Mouse (Mus musculus) forebrain, embryonic 13.5 days (tissue): ENCODE data around the gene Snrpd2. TPM values are rescaled to one million over a fixed set of nuclear protein-coding genes. Genes with fewer than 3 reads are reported as not detected.

Experiments
- ATAC-seq: fragments of 200-750 bp; cut with Nextera tagmentation; 2 replicates; pipeline ENCODE4 v1.8.0; 2017
- H3K27ac ChIP-seq: fragments of 300-500 bp; sonication (generic); 2 replicates; pipeline ENCODE4 v1.5.1; 2015; ENCODE audit warnings: inconsistent platforms, mild to moderate bottlenecking, moderate library complexity
- H3K27me3 ChIP-seq: fragments of 300-500 bp; sonication (generic); 2 replicates; pipeline ENCODE4 v1.6.1; 2015; ENCODE audit warnings: mild to moderate bottlenecking, inconsistent platforms
- H3K36me3 ChIP-seq: fragments of 300-500 bp; sonication (generic); 2 replicates; pipeline ENCODE4 v1.6.1; 2015; ENCODE audit warnings: mild to moderate bottlenecking, inconsistent platforms; ENCODE audit not compliant: poor library complexity, severe bottlenecking
- H3K4me1 ChIP-seq: fragments of 300-500 bp; sonication (generic); 2 replicates; pipeline ENCODE4 v1.6.1; 2015; ENCODE audit warnings: inconsistent platforms
- H3K4me2 ChIP-seq: fragments of 300-500 bp; sonication (generic); 2 replicates; pipeline ENCODE4 v1.6.1; 2015; ENCODE audit warnings: inconsistent platforms, mild to moderate bottlenecking, moderate library complexity
- H3K4me3 ChIP-seq: fragments of 300-500 bp; sonication (generic); 2 replicates; pipeline ENCODE4 v1.5.1; 2015; ENCODE audit warnings: mild to moderate bottlenecking, inconsistent platforms
- H3K9ac ChIP-seq: fragments of 300-500 bp; sonication (generic); 2 replicates; pipeline ENCODE4 v1.6.1; 2015; ENCODE audit warnings: mild to moderate bottlenecking, inconsistent platforms
- H3K9me3 ChIP-seq: fragments of 300-500 bp; sonication (generic); replicated peaks from 2 replicates; pipeline ENCODE4 v1.6.1; 2016; ENCODE audit warnings: inconsistent platforms
- WGBS: fragments of 180-500 bp; shearing (Covaris S2); methylation state at CpG from one replicate; pipeline ENCODE4 v1.1.7; 2015; 5-methylcytosine and 5-hydroxymethylcytosine counted together
- polyA plus RNA-seq: library from polyadenylated mRNA; unstranded; fragments of >200 nt; fragmentation: Nextera tagmentation; extraction: Ambion mirVana; gene quantifications from 2 replicates; pipeline ENCODE4 v1.2.1, GENCODE M21; 2015

Snrpd2 gene
- polyA plus RNA-seq = 159 and 164 TPM in 2 replicates

DNA sequence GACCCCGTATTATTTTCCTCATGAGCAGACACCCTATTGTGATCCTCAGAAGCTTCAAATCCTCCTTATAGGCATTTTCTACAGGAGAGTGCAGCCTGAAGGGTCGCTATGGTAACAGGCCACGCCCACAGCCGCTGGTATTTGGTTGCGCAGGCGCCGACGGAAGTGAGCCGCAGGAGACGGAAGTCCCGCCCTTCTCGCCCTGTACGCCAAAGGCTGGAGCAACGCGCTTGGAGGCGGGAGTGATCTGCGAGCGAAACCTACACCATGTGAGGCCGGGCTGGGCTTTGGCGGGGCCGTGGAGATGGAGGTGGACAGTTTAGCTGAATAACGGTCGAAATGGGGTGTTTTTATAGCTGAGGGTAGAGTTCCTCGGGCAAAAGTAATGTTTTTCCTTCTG is at the start of gene Snrpd2:
TSS of gene Snrpd2 (plus strand) at position 97 of the 400 bp plus-strand sequence.
- H3K9me3 ChIP-seq = no peaks in the 10 kb centered on the region
- peaks cover 31% of the 10 kb centered on the region for H3K4me1 ChIP-seq
- peak within 1 kb of the TSS; percentile 70 for H3K4me3 ChIP-seq
- peak within 1 kb of the TSS; percentile 86 for H3K4me2 ChIP-seq
- H3K36me3 ChIP-seq = peaks cover 35% of the 10 kb centered on the region
- no peaks in the 10 kb centered on the region for H3K27me3 ChIP-seq
- ATAC-seq = peak; percentile 92
- peak within 1 kb of the TSS; percentile 84 for H3K9ac ChIP-seq
- peak within 1 kb of the TSS; percentile 86 for H3K27ac ChIP-seq
- WGBS = under 1% methylated on average over 24 of the region's 24 CpGs

DNA sequence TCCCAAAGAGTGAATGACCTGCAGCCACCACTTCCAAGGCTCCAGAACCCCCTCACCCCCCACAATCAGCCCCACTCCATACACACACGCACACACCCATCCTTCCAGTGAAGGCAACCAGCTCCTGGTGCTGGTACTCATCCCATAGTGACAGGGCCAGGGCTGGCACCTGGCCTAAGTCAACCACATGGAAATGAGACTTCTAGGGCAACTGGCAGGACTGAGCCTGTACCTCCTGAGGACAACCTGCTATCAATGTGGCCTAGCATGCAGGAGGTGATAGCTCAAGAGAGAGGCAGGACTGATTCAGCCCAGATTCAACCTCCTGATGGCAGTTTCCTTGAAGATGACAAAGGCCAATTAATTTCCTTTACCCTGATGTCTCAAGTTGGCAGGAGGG is 49.2 kb upstream of the Snrpd2 start:
- WGBS = 91% methylated on average over 1 of the region's 1 CpGs
- no peak for ATAC-seq

DNA sequence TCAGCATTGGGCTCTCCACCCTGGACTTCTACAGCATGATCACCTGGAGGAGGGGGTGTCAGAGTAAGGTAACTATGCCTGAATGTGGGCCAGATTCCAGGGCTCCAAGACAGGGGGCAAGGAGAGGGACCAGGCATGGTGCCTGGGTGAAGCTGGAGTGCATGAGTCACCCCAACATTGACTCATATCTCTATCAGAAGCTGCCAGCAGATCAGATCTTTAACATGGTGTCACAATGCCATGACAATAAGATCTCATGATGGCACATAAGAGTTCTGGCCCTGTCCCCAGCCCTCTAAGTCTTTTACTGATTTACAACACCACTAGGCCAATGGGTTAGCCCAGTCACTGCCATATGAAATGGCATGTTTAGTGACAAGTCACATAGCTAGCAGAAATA is 45.8 kb upstream of the Snrpd2 start:
- no peak for ATAC-seq
- H3K9me3 ChIP-seq = no peaks in the 10 kb centered on the region
- no peak overlapping the region for H3K9ac ChIP-seq

More for the DNA sequence above, 49.2 kb upstream of the Snrpd2 start:
- no peak overlapping the region for H3K27ac ChIP-seq
- no peaks in the 10 kb centered on the region for H3K9me3 ChIP-seq
- H3K4me2 ChIP-seq = no peak overlapping the region
- H3K27me3 ChIP-seq = no peaks in the 10 kb centered on the region
- peaks cover 22% of the 10 kb centered on the region for H3K4me1 ChIP-seq
- no peak overlapping the region for H3K4me3 ChIP-seq
- H3K36me3 ChIP-seq = 0 out of 2 replicates have a peak, but pooled peaks cover 7% of the 10 kb centered on the region
- no peak overlapping the region for H3K9ac ChIP-seq

DNA sequence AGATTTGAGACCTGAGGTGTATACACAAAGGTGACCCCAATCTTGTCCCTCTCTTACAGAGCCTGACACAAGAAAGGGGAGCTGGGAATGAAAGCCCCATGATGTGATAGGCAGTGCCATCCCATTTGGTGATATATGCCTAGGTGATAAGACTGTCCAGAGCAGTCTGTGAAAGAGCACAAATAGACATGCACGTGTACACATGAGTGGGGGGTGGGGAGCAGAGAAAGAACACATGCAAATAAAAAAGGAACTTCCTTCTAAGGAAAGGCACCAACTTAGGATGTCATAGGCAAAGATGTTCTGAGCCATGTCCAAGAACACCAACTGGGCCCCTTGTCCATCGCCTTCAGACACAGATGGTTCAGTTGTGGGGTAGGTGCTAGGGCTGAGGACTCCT is 45.0 kb upstream of the Snrpd2 start:
- ATAC-seq = no peak
- Histone ChIP-seq H3K27me3 (no peaks in the 10 kb centered on the region), H3K4me2 (no peak overlapping the region), H3K27ac (no peak overlapping the region), H3K9ac (no peak overlapping the region), H3K36me3 (no peaks in the 10 kb centered on the region), H3K4me3 (no peak overlapping the region), H3K9me3 (no peaks in the 10 kb centered on the region), H3K4me1 (no peaks in the 10 kb centered on the region)
- WGBS = 81% methylated on average over 2 of the region's 2 CpGs

More for the DNA sequence above, 45.8 kb upstream of the Snrpd2 start:
- no peaks in the 10 kb centered on the region for H3K4me1 ChIP-seq
- H3K27ac ChIP-seq = no peak overlapping the region
- H3K27me3 ChIP-seq = no peaks in the 10 kb centered on the region
- no peak overlapping the region for H3K4me3 ChIP-seq
- no peak overlapping the region for H3K4me2 ChIP-seq
- no peaks in the 10 kb centered on the region for H3K36me3 ChIP-seq

DNA sequence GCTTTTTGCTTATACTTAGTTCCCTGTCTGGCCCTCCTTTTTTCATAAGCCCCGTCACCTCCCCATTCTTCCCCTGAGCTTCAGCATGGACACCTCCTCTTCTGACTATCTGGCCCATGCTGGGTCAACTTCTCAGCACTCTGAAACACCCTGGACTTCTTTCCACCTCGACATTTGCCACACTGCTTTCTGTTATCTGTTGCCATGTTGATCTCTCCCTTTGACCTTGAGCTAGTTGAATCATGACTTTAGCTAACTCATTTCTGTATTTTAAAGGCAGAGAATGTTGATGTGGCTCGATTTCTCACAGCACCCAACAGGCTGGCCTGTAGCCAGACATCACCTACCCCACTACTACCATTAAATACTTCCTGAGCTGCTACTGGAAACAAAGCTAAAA is 42.1 kb upstream of the Snrpd2 start:
- no peak overlapping the region for H3K4me3 ChIP-seq
- H3K4me2 ChIP-seq = no peak overlapping the region
- no peak overlapping the region for H3K27ac ChIP-seq
- H3K4me1 ChIP-seq = no peaks in the 10 kb centered on the region
- no peak for ATAC-seq
- H3K9ac ChIP-seq = no peak overlapping the region
- H3K27me3 ChIP-seq = no peaks in the 10 kb centered on the region
- 58% methylated on average over 3 of the region's 3 CpGs for WGBS
- H3K9me3 ChIP-seq = no peaks in the 10 kb centered on the region
- no peaks in the 10 kb centered on the region for H3K36me3 ChIP-seq

DNA sequence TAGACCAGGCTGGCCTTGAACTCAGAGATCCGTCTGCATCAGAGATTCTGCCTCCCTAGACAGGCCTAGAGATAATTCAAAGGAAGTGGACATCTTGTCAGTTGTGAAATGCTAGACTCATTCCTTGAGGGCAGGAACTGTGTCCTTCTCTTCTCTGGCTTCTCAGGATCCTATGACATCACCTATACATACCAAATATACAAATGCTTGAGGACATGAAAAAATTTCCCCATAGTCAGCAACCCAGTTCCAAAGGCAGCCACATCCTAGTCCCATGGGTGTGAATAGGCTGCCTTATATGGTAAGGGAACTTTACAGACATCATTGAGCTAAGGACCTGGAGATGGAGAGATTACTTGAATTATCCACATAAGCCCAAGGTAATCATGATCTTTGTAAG is 40.0 kb upstream of the Snrpd2 start:
- H3K9me3 ChIP-seq = no peaks in the 10 kb centered on the region
- no peaks in the 10 kb centered on the region for H3K27me3 ChIP-seq
- no peak overlapping the region for H3K4me3 ChIP-seq
- no peak for ATAC-seq
- no peak overlapping the region for H3K9ac ChIP-seq
- WGBS = 84% methylated on average over 1 of the region's 1 CpGs
- H3K36me3 ChIP-seq = no peaks in the 10 kb centered on the region
- H3K4me2 ChIP-seq = no peak overlapping the region
- H3K4me1 ChIP-seq = no peaks in the 10 kb centered on the region
- no peak overlapping the region for H3K27ac ChIP-seq

DNA sequence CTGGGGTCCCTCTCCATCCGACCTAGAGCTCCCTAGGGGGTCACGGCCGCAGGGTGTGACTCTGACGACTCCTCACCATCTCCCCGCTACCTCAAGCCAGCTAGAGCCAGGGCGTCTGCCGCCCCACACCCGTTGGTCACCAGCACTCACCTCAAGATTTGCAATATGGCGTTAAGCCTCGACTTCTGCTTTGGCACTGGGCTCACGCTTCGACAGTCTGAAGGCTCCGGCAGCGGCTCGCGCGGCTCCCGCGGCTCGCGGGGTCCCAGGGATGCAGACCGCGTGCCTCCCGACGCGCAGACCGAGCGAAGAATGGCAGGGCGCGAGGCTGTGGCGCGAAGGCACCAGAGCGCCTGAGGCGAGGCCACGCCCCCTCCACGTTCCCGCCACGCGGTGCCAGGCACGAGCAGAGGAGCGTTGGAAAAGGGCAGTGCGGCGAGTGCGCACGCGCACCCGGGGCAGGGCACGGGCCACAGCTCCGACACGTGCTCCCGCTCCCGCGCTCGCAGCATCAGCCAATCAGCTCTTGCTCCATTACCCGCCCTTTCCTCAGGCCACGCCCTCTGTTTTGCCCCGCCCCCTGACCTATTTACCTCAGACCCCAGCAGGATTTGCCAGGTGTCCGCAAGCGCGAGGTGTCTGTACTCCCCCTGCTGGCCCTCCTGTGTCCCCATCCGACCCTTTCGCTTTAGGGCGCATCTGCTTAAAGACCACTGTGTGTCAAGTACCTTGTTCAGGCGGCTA is 31.3 kb upstream of the Snrpd2 start, which contains the start of gene Gm4969:
TSS of gene Gm4969 (minus strand) at position 341 of the 744 bp plus-strand sequence.
- H3K27me3 ChIP-seq = 0 out of 2 replicates have a peak, but pooled peaks cover 4% of the 10 kb centered on the region
- 23% methylated on average over 62 of the region's 64 CpGs for WGBS
- H3K27ac ChIP-seq = no peak within 1 kb of the TSS

DNA sequence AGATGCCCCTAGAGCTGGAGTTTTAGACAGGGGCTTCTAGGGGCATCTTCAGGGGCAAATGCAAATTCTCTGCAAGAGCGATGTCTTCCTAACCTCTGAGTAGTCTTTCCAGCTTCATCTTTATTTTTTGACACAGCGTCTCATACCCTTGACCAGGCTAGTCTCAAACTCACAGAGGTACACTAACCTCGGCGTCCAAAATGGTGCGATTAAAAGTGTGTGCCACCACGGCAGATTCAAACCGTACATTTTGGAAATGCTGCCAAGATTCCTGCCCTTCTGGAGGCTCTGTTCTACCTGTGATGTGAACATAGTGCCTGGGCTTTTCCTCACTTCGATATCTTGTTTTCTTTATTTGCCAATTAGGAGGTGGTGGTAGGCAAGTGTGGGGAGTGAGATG is 30.4 kb upstream of the Snrpd2 start:
- H3K4me2 ChIP-seq = peak overlapping the region; percentile 20
- 91% methylated on average over 8 of the region's 8 CpGs for WGBS
- peaks cover 10% of the 10 kb centered on the region; the same call in 1 of the 2 replicates for H3K9me3 ChIP-seq
- no peak overlapping the region for H3K4me3 ChIP-seq
- H3K9ac ChIP-seq = no peak overlapping the region
- H3K36me3 ChIP-seq = no peaks in the 10 kb centered on the region
- H3K27ac ChIP-seq = no peak overlapping the region
- peaks cover 21% of the 10 kb centered on the region for H3K4me1 ChIP-seq
- 0 out of 2 replicates have a peak, but pooled peaks cover 4% of the 10 kb centered on the region for H3K27me3 ChIP-seq
- peak; percentile 37 for ATAC-seq

More for the DNA sequence above, 31.3 kb upstream of the Snrpd2 start, which contains the start of gene Gm4969:
- Histone ChIP-seq H3K4me3 (peak within 1 kb of the TSS; percentile 24), H3K36me3 (no peaks in the 10 kb centered on the region), H3K4me2 (peak within 1 kb of the TSS; percentile 55), H3K9ac (no peak within 1 kb of the TSS; the same call in 1 of the 2 replicates), H3K4me1 (peaks cover 21% of the 10 kb centered on the region), H3K9me3 (peaks cover 10% of the 10 kb centered on the region; the same call in 1 of the 2 replicates)
- ATAC-seq = peak; percentile 25; the same call in 1 of the 2 replicates

DNA sequence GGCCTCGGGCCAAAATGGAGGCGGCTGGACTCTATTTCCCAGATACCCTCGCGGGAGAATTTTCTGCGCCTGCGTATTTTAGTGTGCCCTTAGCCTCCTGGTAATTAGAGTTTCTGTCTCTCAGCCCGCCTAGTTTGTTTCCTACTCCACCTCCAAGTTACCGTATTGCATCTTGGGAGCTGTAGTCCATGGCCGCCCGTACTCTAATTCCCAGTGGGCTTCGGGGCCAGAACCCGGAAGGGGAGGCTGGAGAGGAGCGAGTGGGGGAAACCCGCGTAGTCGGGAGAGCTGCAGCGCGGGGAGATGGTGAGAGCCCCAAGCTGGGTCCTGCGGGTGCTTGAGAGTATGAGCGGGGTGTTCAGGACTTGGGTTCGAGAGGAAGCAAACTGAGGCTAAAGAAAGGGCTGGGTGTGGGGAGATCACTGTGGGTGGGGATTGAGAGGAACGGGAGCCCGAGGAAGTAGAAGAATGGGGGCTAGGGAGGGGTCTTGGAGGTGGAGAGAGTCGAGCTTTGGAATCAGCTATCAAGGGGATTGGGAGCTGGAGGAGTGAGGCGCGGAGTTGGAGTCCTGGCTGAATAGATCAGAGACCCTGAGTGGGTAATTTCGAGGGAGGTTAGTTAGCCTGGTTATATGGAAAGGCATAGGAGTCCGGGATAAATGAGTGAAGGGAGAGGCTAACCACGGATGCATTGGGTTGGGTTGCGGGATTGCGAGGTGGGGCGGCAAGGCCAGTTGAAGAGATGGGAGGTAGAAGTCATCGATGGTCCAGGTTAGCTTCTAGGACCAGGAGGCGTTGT is 29.7 kb upstream of the Snrpd2 start, which contains the start of gene Fbxo46:
TSS of gene Fbxo46 (plus strand) at position 229 of the 799 bp plus-strand sequence.
- Histone ChIP-seq H3K27me3 (0 out of 2 replicates have a peak, but pooled peaks cover 4% of the 10 kb centered on the region), H3K36me3 (no peaks in the 10 kb centered on the region), H3K4me1 (peaks cover 21% of the 10 kb centered on the region), H3K4me3 (peak within 1 kb of the TSS; percentile 69), H3K9me3 (peaks cover 10% of the 10 kb centered on the region; the same call in 1 of the 2 replicates), H3K4me2 (peak within 1 kb of the TSS; percentile 93), H3K27ac (peak within 1 kb of the TSS; percentile 35; the same call in 1 of the 2 replicates), H3K9ac (peak within 1 kb of the TSS; percentile 82)
- 3% methylated on average over 34 of the region's 34 CpGs for WGBS
- peak; percentile 97 for ATAC-seq

DNA sequence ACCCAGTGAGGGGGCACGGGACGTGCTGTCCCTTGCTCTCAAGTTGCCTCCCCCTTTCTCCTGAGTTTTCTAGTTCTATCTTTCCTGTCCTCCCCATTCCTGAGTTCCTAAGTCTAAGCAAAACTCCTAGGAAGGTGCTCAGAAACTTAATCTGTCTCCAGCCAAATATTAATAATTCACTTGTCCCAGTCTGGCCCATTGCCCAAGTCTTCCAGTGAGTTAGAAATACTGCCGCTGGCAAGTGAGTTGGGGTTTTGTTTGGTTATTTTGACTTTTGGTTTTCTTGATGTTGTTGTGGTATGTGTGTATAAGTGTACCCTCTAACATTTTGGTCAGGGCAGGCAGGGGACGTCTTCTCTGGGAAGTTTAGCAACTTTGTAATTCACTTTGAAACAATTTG is 27.8 kb upstream of the Snrpd2 start:
- peaks cover 21% of the 10 kb centered on the region for H3K4me1 ChIP-seq
- no peak overlapping the region for H3K27ac ChIP-seq
- H3K36me3 ChIP-seq = peaks cover 3% of the 10 kb centered on the region; the same call in 1 of the 2 replicates
- no peak overlapping the region for H3K4me3 ChIP-seq
- no peak overlapping the region for H3K4me2 ChIP-seq
- H3K9me3 ChIP-seq = peaks cover 10% of the 10 kb centered on the region; the same call in 1 of the 2 replicates
- ATAC-seq = no peak
- 0 out of 2 replicates have a peak, but pooled peaks cover 4% of the 10 kb centered on the region for H3K27me3 ChIP-seq
- WGBS = 94% methylated on average over 4 of the region's 4 CpGs
- no peak overlapping the region for H3K9ac ChIP-seq

DNA sequence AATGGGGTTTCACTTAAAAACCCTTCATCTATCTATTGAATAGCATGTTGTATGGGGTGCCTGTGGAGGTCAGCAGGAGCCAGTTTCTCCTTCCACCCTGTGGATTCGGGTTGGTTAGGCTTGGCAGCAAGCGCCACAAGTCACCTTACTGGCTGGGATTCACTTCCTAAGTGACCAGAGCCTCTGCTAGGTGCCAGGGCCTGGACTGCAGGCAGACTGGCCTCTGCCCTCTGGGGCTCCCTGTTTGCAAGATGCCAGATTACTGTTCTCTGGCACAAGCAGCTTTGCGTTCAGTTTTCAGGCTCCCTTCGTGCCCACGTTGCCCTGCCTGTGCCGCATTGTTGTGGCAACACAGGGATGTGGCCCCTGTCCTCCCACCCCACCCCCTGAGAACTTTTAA is 24.8 kb upstream of the Snrpd2 start:
- H3K9me3 ChIP-seq = no peaks in the 10 kb centered on the region
- no peak overlapping the region for H3K27ac ChIP-seq
- H3K4me2 ChIP-seq = no peak overlapping the region
- WGBS = 88% methylated on average over 6 of the region's 6 CpGs
- no peak for ATAC-seq
- H3K9ac ChIP-seq = no peak overlapping the region
- peaks cover 11% of the 10 kb centered on the region; the same call in 1 of the 2 replicates for H3K36me3 ChIP-seq
- peaks cover 16% of the 10 kb centered on the region for H3K4me1 ChIP-seq
- no peaks in the 10 kb centered on the region for H3K27me3 ChIP-seq
- H3K4me3 ChIP-seq = no peak overlapping the region

DNA sequence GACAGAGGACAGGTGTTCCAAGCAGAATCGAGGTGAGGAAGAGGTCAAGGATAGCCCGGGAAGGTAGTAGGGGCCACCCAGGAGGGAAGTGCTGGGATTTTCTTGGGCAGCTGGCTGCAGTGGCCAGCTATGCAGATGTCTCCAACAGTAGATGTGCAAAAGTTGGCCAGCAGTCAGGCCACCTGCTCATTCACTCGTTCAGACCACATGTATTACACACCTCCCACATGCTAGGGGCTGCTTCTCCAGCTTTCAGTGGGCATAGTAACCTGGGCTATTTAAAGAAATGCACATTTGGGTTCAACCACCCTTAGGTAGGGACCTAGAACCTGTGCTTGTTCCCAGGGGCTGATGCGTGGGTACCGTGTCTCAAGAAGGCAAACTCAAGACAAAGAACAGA is 21.8 kb upstream of the Snrpd2 start:
- no peak overlapping the region for H3K4me2 ChIP-seq
- no peak overlapping the region for H3K9ac ChIP-seq
- no peak overlapping the region for H3K4me3 ChIP-seq
- H3K27ac ChIP-seq = no peak overlapping the region
- ATAC-seq = no peak
- H3K9me3 ChIP-seq = no peaks in the 10 kb centered on the region
- H3K27me3 ChIP-seq = no peaks in the 10 kb centered on the region
- peaks cover 15% of the 10 kb centered on the region for H3K4me1 ChIP-seq
- WGBS = 91% methylated on average over 5 of the region's 5 CpGs
- H3K36me3 ChIP-seq = peaks cover 11% of the 10 kb centered on the region; the same call in 1 of the 2 replicates
